ENCODE assay signal across 8 mouse cellular contexts in genomic region chr4:130913077-130913476, GRCm38 (mm10). TPM values are rescaled to one million over a fixed set of nuclear protein-coding genes. Genes with fewer than 3 reads are reported as not detected.
DNase-seq lines count a peak whose midpoint lies in the region; ATAC-seq and TF ChIP-seq lines count a peak whose summit lies in the region.

Laptm5 (plus strand) TSS chr4:130913125.

- no peak for ATAC-seq in forebrain, embryonic 15.5 days (replicated peaks)

- no peak within 1 kb of the TSS for H3K4me2 ChIP-seq in forebrain, embryonic 15.5 days (replicated peaks)

- H3K9ac ChIP-seq in forebrain, embryonic 15.5 days (replicated peaks): no peak within 1 kb of the TSS
- peak within 1 kb of the TSS; percentile 54 for H3K9ac ChIP-seq in liver, adult 2 months (ENCODE audit: low read depth, low read length)

- H3K4me1 ChIP-seq in forebrain, embryonic 15.5 days: no peaks in the 10 kb centered on the region
- H3K4me1 ChIP-seq in liver, adult 2 months (ENCODE audit: control insufficient read depth, insufficient read depth, low read length): no peaks in the 10 kb centered on the region

- peak; percentile 86 to 88 for DNase-seq in B cell, adult 2 months
- DNase-seq in WW6 (ENCODE audit: low read depth, low spot score) (peak; percentile 29), adipocyte (ENCODE audit: low spot score) (no peak)
- peak; percentile 88 for DNase-seq in induced T-regulatory cell, adult 2 months (ENCODE audit: low read depth)
- DNase-seq in liver, adult 2 months (ENCODE audit: extremely low read depth, low read depth, low spot score): no peak
- peak; percentile 75 to 77 for DNase-seq in monocyte, adult 2 months (ENCODE audit: low read depth in 1 of 2, low spot score in 2 of 2)
- no peak for DNase-seq in right cerebral cortex, adult 2 months (ENCODE audit: low spot score in 2 of 2)

- no peaks in the 10 kb centered on the region for H3K9me3 ChIP-seq in forebrain, embryonic 15.5 days

- no peak for TF ChIP-seq POLR2A in liver, adult 2 months (IDR thresholded peaks at IDR 0.05; ENCODE audit: extremely low read depth, insufficient read depth, low read length)

- H3K4me3 ChIP-seq in forebrain, embryonic 15.5 days: no peak within 1 kb of the TSS
- H3K4me3 ChIP-seq in liver, adult 2 months (ENCODE audit: insufficient read depth, low read depth, low read length): peak within 1 kb of the TSS; percentile 45

- H3K27ac ChIP-seq in forebrain, embryonic 15.5 days (replicated peaks): no peak within 1 kb of the TSS
- H3K27ac ChIP-seq in liver, adult 2 months (replicated peaks; ENCODE audit: insufficient read depth, low read depth, low read length): peak within 1 kb of the TSS; percentile 63

- H3K36me3 ChIP-seq in forebrain, embryonic 15.5 days: no peaks in the 10 kb centered on the region
- no peaks in the 10 kb centered on the region for H3K36me3 ChIP-seq in liver, adult 2 months (ENCODE audit: control insufficient read depth, insufficient read depth, low read length)

- TF ChIP-seq CTCF in liver, adult 2 months (IDR thresholded peaks at IDR 0.05; ENCODE audit: low read depth, low read length): no peak

- no peaks in the 10 kb centered on the region for H3K79me2 ChIP-seq in liver, adult 2 months (ENCODE audit: control insufficient read depth, insufficient read depth, low read length)

- no peaks in the 10 kb centered on the region for H3K27me3 ChIP-seq in forebrain, embryonic 15.5 days
- H3K27me3 ChIP-seq in liver, adult 2 months (ENCODE audit: control insufficient read depth, insufficient read depth, low read length): no peaks in the 10 kb centered on the region

- whole genome bisulfite sequencing in forebrain, embryonic 15.5 days: 76% methylated on average over 11 of the region's 11 CpGs
- WGBS in liver, adult 2 months: 69% methylated on average over 11 of the region's 11 CpGs

RNA-seq across cellular contexts. Expression of gene Laptm5, which starts in this region (rescaled TPM):
- polyA plus RNA-seq in forebrain, embryonic 15.5 days (2015; fragmentation: Nextera tagmentation; extraction: Ambion mirVana): 21.6 and 26.4 TPM in 2 replicates
- total RNA-seq in liver, adult 2 months (2014; rRNA removed): 4.8 and 5.4 TPM in 2 replicates
- 18.9 and 31.5 TPM in 2 replicates for polyA plus RNA-seq in liver, adult 2 months (2012; rRNA removed)

Comparison
In these comparisons a context has a peak if more than half of its experiments do, and no peak if none do; other contexts are left out.
1. DNase-seq: peak in B cell, adult 2 months (2 of 2), WW6 (single experiment), induced T-regulatory cell, adult 2 months (single experiment) and monocyte, adult 2 months (2 of 2); none in liver, adult 2 months (single experiment), adipocyte (single experiment) and right cerebral cortex, adult 2 months (0 of 2).